In genomic region chr5:115524471-115524870, GRCm38 (mm10) we compare ENCODE assay signal across 10 mouse cellular contexts. TPM values are rescaled to one million over a fixed set of nuclear protein-coding genes. Genes with fewer than 3 reads are reported as not detected.
DNase-seq lines count a peak whose midpoint lies in the region; ATAC-seq lines count a peak whose summit lies in the region.
"Had no signal": no experiment of that assay in that cellular context is flagged by ENCODE, and none has a peak within 500 bp of the region (broad histone marks: within the 10 kb centered on the region; RNA-seq: fewer than 3 reads in every experiment).

No protein-coding gene starts in this region.

- 34% methylated on average over 12 of the region's 12 CpGs for WGBS in lung, embryonic 15.5 days
- 50% methylated on average over 12 of the region's 12 CpGs for WGBS in embryonic facial prominence, embryonic 13.5 days
- WGBS in liver, embryonic 12.5 days (ENCODE audit: insufficient replicate concordance): 50% methylated on average over 12 of the region's 12 CpGs

- H3K36me3 ChIP-seq in lung, embryonic 15.5 days: no peaks in the 10 kb centered on the region
- H3K36me3 ChIP-seq in embryonic facial prominence, embryonic 13.5 days: 0 out of 2 replicates have a peak, but pooled peaks cover 3% of the 10 kb centered on the region
- H3K36me3 ChIP-seq in liver, embryonic 12.5 days: no peaks in the 10 kb centered on the region; the same call in 1 of the 2 replicates

- H3K9ac ChIP-seq in lung, embryonic 15.5 days: no peak overlapping the region
- H3K9ac ChIP-seq in embryonic facial prominence, embryonic 13.5 days: peak overlapping the region; percentile 41
- H3K9ac ChIP-seq in liver, embryonic 12.5 days: no peak overlapping the region
- H3K9ac ChIP-seq: liver, embryonic 15.5 days had no signal

- peak overlapping the region; percentile 36 for H3K4me2 ChIP-seq in lung, embryonic 15.5 days
- peak overlapping the region; percentile 53 for H3K4me2 ChIP-seq in embryonic facial prominence, embryonic 13.5 days
- H3K4me2 ChIP-seq in liver, embryonic 12.5 days: no peak overlapping the region
- H3K4me2 ChIP-seq: liver, embryonic 15.5 days had no signal

- no peak overlapping the region for H3K4me3 ChIP-seq in lung, embryonic 15.5 days
- H3K4me3 ChIP-seq in embryonic facial prominence, embryonic 13.5 days: no peak overlapping the region
- H3K4me3 ChIP-seq in liver, embryonic 12.5 days: no peak overlapping the region
- H3K4me3 ChIP-seq: liver, embryonic 15.5 days had no signal

- peak overlapping the region; percentile 78 for H3K27ac ChIP-seq in lung, embryonic 15.5 days
- H3K27ac ChIP-seq in embryonic facial prominence, embryonic 13.5 days: peak overlapping the region; percentile 71; the same call in 1 of the 2 replicates
- H3K27ac ChIP-seq in liver, embryonic 12.5 days: peak overlapping the region; percentile 41; the same call in 1 of the 2 replicates
- H3K27ac ChIP-seq: liver, embryonic 15.5 days had no signal

- no peaks in the 10 kb centered on the region for H3K9me3 ChIP-seq in lung, embryonic 15.5 days
- H3K9me3 ChIP-seq in embryonic facial prominence, embryonic 13.5 days: no peaks in the 10 kb centered on the region
- no peaks in the 10 kb centered on the region for H3K9me3 ChIP-seq in liver, embryonic 12.5 days (replicated peaks)
- H3K9me3 ChIP-seq: liver, embryonic 15.5 days had no signal

- DNase-seq in heart, adult 11 months: peak; percentile 93
- no peak for DNase-seq in heart, adult 9 months (ENCODE audit: low spot score in 2 of 2)
- no peak for DNase-seq in lung, postnatal 36 days
- no peak for DNase-seq in c-Kit-positive CD71-positive TER-119-positive erythroid progenitor cells, embryonic 14.5 days (ENCODE audit: low spot score)
- DNase-seq in embryo, embryonic 10.5 days (ENCODE audit: low spot score): no peak
- DNase-seq: B cell, adult 2 months had no signal

- no peak for ATAC-seq in lung, embryonic 15.5 days (ENCODE audit: borderline replicate concordance, extremely low read depth, low FRiP score, low TSS enrichment)
- ATAC-seq in embryonic facial prominence, embryonic 13.5 days (ENCODE audit: insufficient number of reproducible peaks, insufficient read depth, low FRiP score, low TSS enrichment, low read depth): no peak
- ATAC-seq in liver, embryonic 12.5 days: no peak

- H3K4me1 ChIP-seq in lung, embryonic 15.5 days: peaks cover 86% of the 10 kb centered on the region
- H3K4me1 ChIP-seq in embryonic facial prominence, embryonic 13.5 days: peaks cover 70% of the 10 kb centered on the region
- H3K4me1 ChIP-seq in liver, embryonic 12.5 days: peaks cover 82% of the 10 kb centered on the region

- no peaks in the 10 kb centered on the region for H3K27me3 ChIP-seq in lung, embryonic 15.5 days
- H3K27me3 ChIP-seq in embryonic facial prominence, embryonic 13.5 days: no peaks in the 10 kb centered on the region
- H3K27me3 ChIP-seq in liver, embryonic 12.5 days (replicated peaks): no peaks in the 10 kb centered on the region
- H3K27me3 ChIP-seq: liver, embryonic 15.5 days had no signal

RNA-seq across cellular contexts. Expression of gene Pxn, which starts 18.0 kb away (rescaled TPM):
- polyA plus RNA-seq in lung, embryonic 15.5 days (2015; fragmentation: Nextera tagmentation; extraction: Ambion mirVana): 57.1 and 58.6 TPM in 2 replicates
- 39.6 and 44.2 TPM in 2 replicates for polyA plus RNA-seq in embryonic facial prominence, embryonic 13.5 days (2015; fragmentation: Nextera tagmentation; extraction: Ambion mirVana)
- polyA plus RNA-seq in liver, embryonic 12.5 days (2016; fragmentation: Nextera tagmentation; extraction: Ambion mirVana): 17.4 and 20.1 TPM in 2 replicates

RNA-seq across cellular contexts. Expression of gene Rplp0, which starts 34.8 kb away (rescaled TPM):
- polyA plus RNA-seq in lung, embryonic 15.5 days (2015; fragmentation: Nextera tagmentation; extraction: Ambion mirVana): 1,589 and 1,600 TPM in 2 replicates
- 1,563 and 1,729 TPM in 2 replicates for polyA plus RNA-seq in embryonic facial prominence, embryonic 13.5 days (2015; fragmentation: Nextera tagmentation; extraction: Ambion mirVana)
- 1,698 and 1,725 TPM in 2 replicates for polyA plus RNA-seq in liver, embryonic 12.5 days (2016; fragmentation: Nextera tagmentation; extraction: Ambion mirVana)

RNA-seq across cellular contexts. Expression of gene Sirt4, which starts 39.9 kb away (rescaled TPM):
- polyA plus RNA-seq in lung, embryonic 15.5 days (2015; fragmentation: Nextera tagmentation; extraction: Ambion mirVana): 27.2 and 30.4 TPM in 2 replicates
- 24.8 and 28.1 TPM in 2 replicates for polyA plus RNA-seq in embryonic facial prominence, embryonic 13.5 days (2015; fragmentation: Nextera tagmentation; extraction: Ambion mirVana)
- 6.3 and 7.5 TPM in 2 replicates for polyA plus RNA-seq in liver, embryonic 12.5 days (2016; fragmentation: Nextera tagmentation; extraction: Ambion mirVana)

RNA-seq across cellular contexts. Expression of gene Gcn1l1, which starts 40.6 kb away (rescaled TPM):
- polyA plus RNA-seq in lung, embryonic 15.5 days (2015; fragmentation: Nextera tagmentation; extraction: Ambion mirVana): 35.6 and 40.0 TPM in 2 replicates
- 45.8 and 47.9 TPM in 2 replicates for polyA plus RNA-seq in embryonic facial prominence, embryonic 13.5 days (2015; fragmentation: Nextera tagmentation; extraction: Ambion mirVana)
- polyA plus RNA-seq in liver, embryonic 12.5 days (2016; fragmentation: Nextera tagmentation; extraction: Ambion mirVana): 36.7 and 38.0 TPM in 2 replicates

RNA-seq across cellular contexts. Expression of gene Pla2g1b, which starts 58.4 kb away (rescaled TPM):
- polyA plus RNA-seq in lung, embryonic 15.5 days (2015; fragmentation: Nextera tagmentation; extraction: Ambion mirVana): 4.7 and 7.0 TPM in 2 replicates
- not detected in 2 replicates for polyA plus RNA-seq in embryonic facial prominence, embryonic 13.5 days (2015; fragmentation: Nextera tagmentation; extraction: Ambion mirVana)
- polyA plus RNA-seq in liver, embryonic 12.5 days (2016; fragmentation: Nextera tagmentation; extraction: Ambion mirVana): 0.42 and 0.69 TPM in 2 replicates
- polyA plus RNA-seq: liver, embryonic 15.5 days had no signal
